Comparison of ENCODE assay signal across 8 mouse cellular contexts in genomic region chr7:30143170-30143554, GRCm38 (mm10). TPM values are rescaled to one million over a fixed set of nuclear protein-coding genes. Genes with fewer than 3 reads are reported as not detected.
DNase-seq lines count a peak whose midpoint lies in the region; ATAC-seq and TF ChIP-seq lines count a peak whose summit lies in the region.

No protein-coding gene starts in this region.

- H3K27me3 ChIP-seq in heart, embryonic 16.5 days (ENCODE audit: control insufficient read depth, insufficient read depth, low read length), result no peaks in the 10 kb centered on the region
- no peaks in the 10 kb centered on the region for H3K27me3 ChIP-seq in hindbrain, embryonic 10.5 days (ENCODE audit: insufficient read depth, poor library complexity, severe bottlenecking)
- no peaks in the 10 kb centered on the region for H3K27me3 ChIP-seq in midbrain, embryonic 10.5 days (ENCODE audit: low read depth, poor library complexity, severe bottlenecking)

- 17% methylated on average over 8 of the region's 8 CpGs for WGBS in heart, embryonic 16.5 days
- WGBS in hindbrain, embryonic 10.5 days, result 16% methylated on average over 8 of the region's 8 CpGs
- 18% methylated on average over 8 of the region's 8 CpGs for WGBS in midbrain, embryonic 10.5 days

- intact Hi-C loops in heart, postnatal 14 days (cut with DNase I), result no loop called here

- H3K4me2 ChIP-seq in heart, embryonic 16.5 days (ENCODE audit: low read depth, low read length), result peak overlapping the region; percentile 66

- peaks cover 12% of the 10 kb centered on the region; the same call in 1 of the 2 replicates for H3K36me3 ChIP-seq in heart, embryonic 16.5 days (ENCODE audit: control insufficient read depth, insufficient read depth)
- peaks cover 67% of the 10 kb centered on the region for H3K36me3 ChIP-seq in hindbrain, embryonic 10.5 days
- H3K36me3 ChIP-seq in midbrain, embryonic 10.5 days, result peaks cover 62% of the 10 kb centered on the region

- peak overlapping the region; percentile 78 for H3K9ac ChIP-seq in heart, embryonic 16.5 days (ENCODE audit: low read length)

- no peak for DNase-seq in heart, postnatal 14 days
- no peak for DNase-seq in hindbrain, embryonic 10.5 days (ENCODE audit: low spot score)
- DNase-seq in midbrain, embryonic 10.5 days (ENCODE audit: low spot score), result no peak
- DNase-seq in cerebellum, postnatal 14 days, result no peak
- no peak for DNase-seq in layer of hippocampus, postnatal 10 days (ENCODE audit: low spot score in 2 of 2)

- 0 out of 2 replicates have a peak, but pooled peaks cover 5% of the 10 kb centered on the region for H3K9me3 ChIP-seq in heart, embryonic 16.5 days (replicated peaks; ENCODE audit: control insufficient read depth, low read length)
- peaks cover 35% of the 10 kb centered on the region for H3K9me3 ChIP-seq in hindbrain, embryonic 10.5 days
- peaks cover 35% of the 10 kb centered on the region for H3K9me3 ChIP-seq in midbrain, embryonic 10.5 days (replicated peaks)

- no peak for TF ChIP-seq POLR2A in bone marrow macrophage, adult 2 months (IDR thresholded peaks at IDR 0.05; ENCODE audit: borderline replicate concordance, low read depth, low read length)

- ATAC-seq in heart, embryonic 16.5 days (replicated peaks; ENCODE audit: extremely low read depth, insufficient read depth, low FRiP score), result no peak
- no peak for ATAC-seq in erythroid progenitor cell, adult 5-6 weeks (replicated peaks; ENCODE audit: low FRiP score, poor library complexity, severe bottlenecking)

- no peak for TF ChIP-seq CTCF in bone marrow macrophage, adult 2 months (IDR thresholded peaks at IDR 0.05; ENCODE audit: low read depth, low read length)

- H3K27ac ChIP-seq in heart, embryonic 16.5 days (ENCODE audit: low read length), result peak overlapping the region; percentile 78; the same call in 1 of the 2 replicates
- no peak overlapping the region for H3K27ac ChIP-seq in bone marrow macrophage, adult 2 months (ENCODE audit: insufficient read depth, low read depth, low read length)
- peak overlapping the region; percentile 91 for H3K27ac ChIP-seq in hindbrain, embryonic 10.5 days
- H3K27ac ChIP-seq in midbrain, embryonic 10.5 days (replicated peaks), result peak overlapping the region; percentile 90

- peaks cover 3% of the 10 kb centered on the region for H3K4me1 ChIP-seq in heart, embryonic 16.5 days (ENCODE audit: control insufficient read depth, insufficient read depth, low read length)
- H3K4me1 ChIP-seq in bone marrow macrophage, adult 2 months (ENCODE audit: control insufficient read depth, insufficient read depth, low read length), result no peaks in the 10 kb centered on the region
- peaks cover 5% of the 10 kb centered on the region for H3K4me1 ChIP-seq in hindbrain, embryonic 10.5 days (replicated peaks)
- no peaks in the 10 kb centered on the region for H3K4me1 ChIP-seq in midbrain, embryonic 10.5 days

- H3K4me3 ChIP-seq in heart, embryonic 16.5 days (ENCODE audit: low read length), result peak overlapping the region; percentile 66
- H3K4me3 ChIP-seq in bone marrow macrophage, adult 2 months (ENCODE audit: insufficient read depth, low read length), result peak overlapping the region; percentile 44
- peak overlapping the region; percentile 68 for H3K4me3 ChIP-seq in hindbrain, embryonic 10.5 days
- peak overlapping the region; percentile 67 for H3K4me3 ChIP-seq in midbrain, embryonic 10.5 days

RNA-seq across cellular contexts. Expression of gene Zfp382, which starts 21.4 kb away (rescaled TPM):
- polyA plus RNA-seq in heart, embryonic 16.5 days (2015; fragmentation: Nextera tagmentation; extraction: Ambion mirVana), result 11.2 and 13.3 TPM in 2 replicates
- 1 to 10 TPM; 4.2 to 4.4 TPM for total RNA-seq in heart, postnatal 14 days (2021)
- polyA plus RNA-seq in bone marrow macrophage, adult 2 months (2012; ENCODE audit: insufficient read depth, insufficient read length, missing spikeins), result 7.7 and 8.9 TPM in 2 replicates
- polyA plus RNA-seq in hindbrain, embryonic 10.5 days (2016; fragmentation: Nextera tagmentation; extraction: Ambion mirVana), result 9.8 and 11.2 TPM in 2 replicates
- 10.6 and 13.0 TPM in 2 replicates for polyA plus RNA-seq in midbrain, embryonic 10.5 days (2016; fragmentation: Nextera tagmentation; extraction: Ambion mirVana)
- total RNA-seq in layer of hippocampus, postnatal 10 days (2021), result 10 to 100 TPM; 28.0 to 32.8 TPM
- 5.4 and 7.9 TPM in 2 replicates for total RNA-seq in erythroid progenitor cell, adult 5-6 weeks (2015; ENCODE audit: low replicate concordance)
- total RNA-seq in erythroid progenitor cell, adult 5-6 weeks (2017; ENCODE audit: low replicate concordance), result 4.0 and 6.0 TPM in 2 replicates

RNA-seq across cellular contexts. Expression of gene Zfp146, which starts 26.4 kb away (rescaled TPM):
- 7.2 and 7.3 TPM in 2 replicates for polyA plus RNA-seq in heart, embryonic 16.5 days (2015; fragmentation: Nextera tagmentation; extraction: Ambion mirVana)
- total RNA-seq in heart, postnatal 14 days (2021), result 10 to 100 TPM; 29.6 to 34.9 TPM
- 19.9 and 22.9 TPM in 2 replicates for polyA plus RNA-seq in bone marrow macrophage, adult 2 months (2012; ENCODE audit: insufficient read depth, insufficient read length, missing spikeins)
- polyA plus RNA-seq in hindbrain, embryonic 10.5 days (2016; fragmentation: Nextera tagmentation; extraction: Ambion mirVana), result 10.5 and 17.2 TPM in 2 replicates
- polyA plus RNA-seq in midbrain, embryonic 10.5 days (2016; fragmentation: Nextera tagmentation; extraction: Ambion mirVana), result 17.0 and 21.2 TPM in 2 replicates
- total RNA-seq in layer of hippocampus, postnatal 10 days (2021), result 10 to 100 TPM; 52.7 to 56.3 TPM
- total RNA-seq in erythroid progenitor cell, adult 5-6 weeks (2015; ENCODE audit: low replicate concordance), result 21.3 and 48.2 TPM in 2 replicates
- total RNA-seq in erythroid progenitor cell, adult 5-6 weeks (2017; ENCODE audit: low replicate concordance), result 33.2 and 35.6 TPM in 2 replicates

RNA-seq across cellular contexts. Expression of gene Cox7a1, which starts 40.8 kb away (rescaled TPM):
- polyA plus RNA-seq in heart, embryonic 16.5 days (2015; fragmentation: Nextera tagmentation; extraction: Ambion mirVana), result 506 and 580 TPM in 2 replicates
- 1,000 to 10,000 TPM; 1,873 to 1,882 TPM for total RNA-seq in heart, postnatal 14 days (2021)
- polyA plus RNA-seq in bone marrow macrophage, adult 2 months (2012; ENCODE audit: insufficient read depth, insufficient read length, missing spikeins), result 8.0 and 14.3 TPM in 2 replicates
- 3.8 and 8.2 TPM in 2 replicates for polyA plus RNA-seq in hindbrain, embryonic 10.5 days (2016; fragmentation: Nextera tagmentation; extraction: Ambion mirVana)
- 4.1 and 7.2 TPM in 2 replicates for polyA plus RNA-seq in midbrain, embryonic 10.5 days (2016; fragmentation: Nextera tagmentation; extraction: Ambion mirVana)
- total RNA-seq in layer of hippocampus, postnatal 10 days (2021), result 1 to 10 TPM; 5.3 to 5.6 TPM
- total RNA-seq in erythroid progenitor cell, adult 5-6 weeks (2015; ENCODE audit: low replicate concordance), result not detected in 2 replicates
- total RNA-seq in erythroid progenitor cell, adult 5-6 weeks (2017; ENCODE audit: low replicate concordance), result not detected in 2 replicates

RNA-seq across cellular contexts. Expression of gene Zfp260, which starts 48.6 kb away (rescaled TPM):
- 75.3 and 76.0 TPM in 2 replicates for polyA plus RNA-seq in heart, embryonic 16.5 days (2015; fragmentation: Nextera tagmentation; extraction: Ambion mirVana)
- total RNA-seq in heart, postnatal 14 days (2021), result 10 to 100 TPM; 35.9 to 40.9 TPM
- polyA plus RNA-seq in bone marrow macrophage, adult 2 months (2012; ENCODE audit: insufficient read depth, insufficient read length, missing spikeins), result 40.2 and 49.9 TPM in 2 replicates
- 93.1 and 122 TPM in 2 replicates for polyA plus RNA-seq in hindbrain, embryonic 10.5 days (2016; fragmentation: Nextera tagmentation; extraction: Ambion mirVana)
- 113 and 116 TPM in 2 replicates for polyA plus RNA-seq in midbrain, embryonic 10.5 days (2016; fragmentation: Nextera tagmentation; extraction: Ambion mirVana)
- 10 to 100 TPM; 54.7 to 62.8 TPM for total RNA-seq in layer of hippocampus, postnatal 10 days (2021)
- 16.2 and 26.8 TPM in 2 replicates for total RNA-seq in erythroid progenitor cell, adult 5-6 weeks (2015; ENCODE audit: low replicate concordance)
- 2.7 and 3.0 TPM in 2 replicates for total RNA-seq in erythroid progenitor cell, adult 5-6 weeks (2017; ENCODE audit: low replicate concordance)

RNA-seq across cellular contexts. Expression of gene Zfp566, which starts 52.8 kb away (rescaled TPM):
- 6.2 and 7.1 TPM in 2 replicates for polyA plus RNA-seq in heart, embryonic 16.5 days (2015; fragmentation: Nextera tagmentation; extraction: Ambion mirVana)
- total RNA-seq in heart, postnatal 14 days (2021), result 1 to 10 TPM; 1.5 to 1.8 TPM
- 1.6 and 2.8 TPM in 2 replicates for polyA plus RNA-seq in bone marrow macrophage, adult 2 months (2012; ENCODE audit: insufficient read depth, insufficient read length, missing spikeins)
- polyA plus RNA-seq in hindbrain, embryonic 10.5 days (2016; fragmentation: Nextera tagmentation; extraction: Ambion mirVana), result 14.5 and 14.9 TPM in 2 replicates
- 14.3 and 18.5 TPM in 2 replicates for polyA plus RNA-seq in midbrain, embryonic 10.5 days (2016; fragmentation: Nextera tagmentation; extraction: Ambion mirVana)
- 10 to 100 TPM; 10.3 to 13.1 TPM for total RNA-seq in layer of hippocampus, postnatal 10 days (2021)
- total RNA-seq in erythroid progenitor cell, adult 5-6 weeks (2015; ENCODE audit: low replicate concordance), result 2.1 and 2.5 TPM in 2 replicates
- total RNA-seq in erythroid progenitor cell, adult 5-6 weeks (2017; ENCODE audit: low replicate concordance), result not detected in 2 replicates

Comparison
In these comparisons a context has a peak if more than half of its experiments do, and no peak if none do; other contexts are left out.
1. RNA of gene Cox7a1, which starts 40.8 kb away (polyA plus RNA-seq): 506 to 580 TPM in heart, embryonic 16.5 days; 8.0 to 14.3 TPM in bone marrow macrophage, adult 2 months, 4.1 to 7.2 TPM in midbrain, embryonic 10.5 days and 3.8 to 8.2 TPM in hindbrain, embryonic 10.5 days; every median in the first group is over 10 times any median in the second.
2. Peak in every context shown above with its lines, with median percentiles within 50 percentile points of each other: H3K4me3 ChIP-seq.